Mouse (Mus musculus): Measurements from ENCODE around the gene Olfr1029.
A peak's percentile ranks its signal among the peaks of the same experiment; 100 is the strongest.
"Not testable (repeated sequence)": the region's sequence is repeated elsewhere in the genome, so short reads cannot be mapped to it uniquely, and the experiment has no call there.

The Olfr1029 gene

DNA sequence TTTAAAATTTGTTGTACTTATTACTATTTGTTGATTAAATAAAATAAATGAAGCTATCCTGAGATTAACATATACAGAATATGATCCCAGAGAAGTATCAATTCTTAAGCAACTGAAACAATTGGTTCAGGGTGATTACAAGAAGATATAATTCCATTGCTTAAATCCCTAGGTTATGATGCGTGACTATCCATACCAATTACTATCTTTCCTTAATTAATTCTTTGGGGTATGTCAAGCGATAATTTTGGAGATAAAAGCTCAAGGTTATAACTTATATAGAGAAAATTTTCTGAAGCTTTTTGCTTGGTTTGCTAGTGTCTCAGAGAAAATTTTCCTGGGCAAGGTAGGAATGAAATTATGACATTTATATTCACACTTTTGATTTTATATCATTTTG is at the start of gene Olfr1029:
Gene Olfr1029 (plus strand): TSS at position 301 of the 400 bp plus-strand sequence.
- DNase-seq: no peak

DNA sequence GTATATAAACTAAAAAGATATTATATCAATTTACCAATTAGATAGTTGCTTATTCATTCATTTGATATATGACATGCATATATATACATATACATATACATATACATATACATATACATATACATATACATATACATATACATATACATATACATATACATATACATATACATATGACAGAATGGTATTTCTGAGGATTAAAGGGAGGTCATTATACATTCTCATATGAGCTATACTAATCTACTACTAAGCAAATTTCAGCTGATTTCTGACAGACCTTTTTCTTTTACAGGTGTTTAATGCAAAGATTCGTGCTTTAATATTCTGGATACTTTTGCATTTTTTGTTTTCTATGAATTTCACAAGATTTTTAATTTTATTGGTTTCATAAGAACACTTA is 23.6 kb upstream of the Olfr1029 start, which contains the start of gene Olfr1028:
Gene Olfr1028 (plus strand): TSS at position 301 of the 400 bp plus-strand sequence.
- DNase-seq: no peak

- no peak for DNase-seq
Measured at GRCm38 (mm10) chr2:85978976-85979375, 5.3 kb downstream of the Olfr1029 start, which contains the start of gene Olfr1030. Gene Olfr1030, plus strand, starts transcription at chr2:85979276.

- no peak for DNase-seq
Measured at GRCm38 (mm10) chr2:85990004-85990403, 16.3 kb downstream of the Olfr1029 start, which contains the start of gene Olfr1031. Gene Olfr1031, plus strand, starts transcription at chr2:85990304.

GRCm38 (mm10) chr2:86005240-86005639 is 31.5 kb downstream of the Olfr1029 start, which contains the start of gene Olfr1032:
Gene Olfr1032, plus strand, starts transcription at chr2:86005540.
- DNase-seq: no peak

GRCm38 (mm10) chr2:86020406-86020805 is 46.7 kb downstream of the Olfr1029 start, which contains the start of gene Olfr1033:
Gene Olfr1033, plus strand, starts transcription at chr2:86020633.
- peak; percentile 41 for DNase-seq

DNA sequence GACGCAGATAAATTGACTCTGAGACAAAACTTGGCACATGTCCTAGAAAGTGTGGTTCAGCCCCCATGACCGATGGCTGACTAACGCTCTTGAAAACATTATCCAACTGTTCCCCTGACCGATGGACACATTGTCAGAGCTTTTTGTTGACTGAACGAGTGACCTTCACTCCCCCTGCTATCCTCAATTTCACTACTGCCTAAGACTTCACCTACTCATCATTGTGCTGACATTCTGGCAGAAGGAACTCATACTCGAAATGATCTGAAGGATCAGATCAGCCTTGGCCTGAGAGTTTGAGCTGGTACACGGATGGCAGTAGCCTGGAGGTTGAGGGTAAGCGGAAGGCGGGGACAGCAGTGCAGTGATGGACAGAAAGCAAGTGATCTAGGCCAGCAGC is 47.8 kb downstream of the Olfr1029 start:
- DNase-seq: not testable (repeated sequence)
